Mouse (Mus musculus) A20 (cell line): ENCODE data around the gene Vps41.
A peak's percentile ranks its signal among the peaks of the same experiment; 100 is the strongest.

Experiments used
- DNase-seq: peaks from one replicate; pipeline ENCODE4 v3.0.0-alpha.2; 2011; ENCODE audit warnings: low read depth, low spot score

Vps41 gene

GRCm38 (mm10) chr13:18717185-18717584 is at the start of gene Vps41:
Gene Vps41, plus strand, starts transcription at chr13:18717286.
- DNase-seq, result peak; percentile 86

GRCm38 (mm10) chr13:18698518-18699065 is 18.5 kb upstream of the Vps41 start:
- peak; percentile 44 for DNase-seq

GRCm38 (mm10) chr13:18711685-18712084 is 5.4 kb upstream of the Vps41 start:
- no peak for DNase-seq

GRCm38 (mm10) chr13:18716707-18717106 is 379 bp upstream of the Vps41 start:
- DNase-seq, result no peak

DNA sequence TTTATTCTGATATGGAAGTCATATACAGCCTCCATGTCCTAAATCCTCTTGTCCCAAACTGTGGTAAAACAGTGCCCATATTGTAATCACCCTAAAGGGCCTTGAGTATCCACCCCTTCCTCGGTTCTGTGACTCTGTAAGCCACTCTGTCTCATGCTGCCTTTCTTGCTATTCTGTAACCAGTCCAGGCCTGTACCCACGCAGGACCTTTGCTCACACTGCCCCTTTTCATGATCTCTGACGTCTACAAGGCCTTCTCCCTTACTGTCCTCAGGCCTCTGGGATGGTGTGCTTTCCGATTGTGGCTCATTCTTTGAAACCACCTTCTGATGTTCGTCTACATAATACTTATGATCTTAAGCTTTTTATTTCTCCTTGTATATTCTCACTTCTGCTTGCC is 1.4 kb downstream of the Vps41 start:
- DNase-seq, result no peak

DNA sequence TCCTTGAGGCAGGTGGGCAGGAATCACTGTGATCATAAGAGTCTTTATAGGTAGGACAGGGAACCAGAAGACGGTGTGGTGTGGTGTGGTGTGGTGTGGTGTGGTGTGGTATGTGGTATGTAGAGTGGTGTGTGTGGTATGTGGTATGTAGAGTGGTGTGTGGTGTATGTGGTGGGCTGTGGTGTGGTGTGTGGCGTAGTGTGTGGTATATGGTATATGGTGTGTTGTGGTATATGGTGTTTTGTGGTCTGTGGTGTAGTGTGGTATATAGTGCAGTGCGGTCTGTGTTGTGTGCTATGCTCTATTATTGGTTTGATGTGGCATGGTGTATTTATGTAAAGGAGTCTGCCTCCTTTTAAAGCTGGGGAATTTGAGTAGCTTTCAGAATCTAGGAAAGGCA is 13.6 kb downstream of the Vps41 start:
- DNase-seq, result no peak

DNA sequence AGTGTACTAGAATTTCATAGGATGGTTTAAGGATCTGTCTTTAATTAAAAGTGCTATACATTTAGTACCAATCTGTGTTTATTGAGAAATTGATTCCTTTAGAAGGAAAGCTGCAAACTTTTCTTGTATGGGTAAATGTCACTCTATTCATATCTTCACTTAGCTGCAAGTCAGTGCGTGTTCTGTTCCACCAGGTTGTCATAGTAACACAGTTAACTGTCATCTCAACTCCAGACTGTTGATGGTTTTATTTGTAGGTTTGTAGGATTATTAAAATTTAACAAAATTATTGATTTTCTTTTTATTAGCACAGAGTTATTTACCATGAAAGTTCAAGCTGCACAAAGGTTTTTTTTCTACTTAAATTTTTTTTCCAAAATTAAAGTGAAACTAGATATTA is 19.5 kb downstream of the Vps41 start:
- no peak for DNase-seq

GRCm38 (mm10) chr13:18743575-18744265 is 26.6 kb downstream of the Vps41 start:
- DNase-seq, result no peak

GRCm38 (mm10) chr13:18744266-18744652 is 27.2 kb downstream of the Vps41 start:
- no peak for DNase-seq

DNA sequence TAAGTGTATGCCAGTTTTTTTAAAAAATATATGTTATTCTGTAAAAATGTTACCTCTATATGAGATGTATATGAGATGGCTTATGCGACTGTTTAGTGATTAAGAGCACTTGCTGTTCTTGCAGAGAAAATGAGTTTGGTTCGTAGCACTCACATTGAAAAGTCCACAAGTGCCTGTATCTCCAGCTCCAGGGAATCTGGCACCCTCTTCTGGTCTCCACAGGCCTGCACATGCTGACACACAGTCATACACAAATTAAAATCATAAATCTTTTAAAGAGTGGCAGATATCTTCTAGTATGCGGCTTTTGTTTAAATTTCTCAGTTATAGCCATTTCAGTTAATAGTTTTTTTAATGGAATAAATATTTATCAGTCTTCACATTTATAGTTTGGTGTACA is 40.9 kb downstream of the Vps41 start:
- peak; percentile 22 for DNase-seq

DNA sequence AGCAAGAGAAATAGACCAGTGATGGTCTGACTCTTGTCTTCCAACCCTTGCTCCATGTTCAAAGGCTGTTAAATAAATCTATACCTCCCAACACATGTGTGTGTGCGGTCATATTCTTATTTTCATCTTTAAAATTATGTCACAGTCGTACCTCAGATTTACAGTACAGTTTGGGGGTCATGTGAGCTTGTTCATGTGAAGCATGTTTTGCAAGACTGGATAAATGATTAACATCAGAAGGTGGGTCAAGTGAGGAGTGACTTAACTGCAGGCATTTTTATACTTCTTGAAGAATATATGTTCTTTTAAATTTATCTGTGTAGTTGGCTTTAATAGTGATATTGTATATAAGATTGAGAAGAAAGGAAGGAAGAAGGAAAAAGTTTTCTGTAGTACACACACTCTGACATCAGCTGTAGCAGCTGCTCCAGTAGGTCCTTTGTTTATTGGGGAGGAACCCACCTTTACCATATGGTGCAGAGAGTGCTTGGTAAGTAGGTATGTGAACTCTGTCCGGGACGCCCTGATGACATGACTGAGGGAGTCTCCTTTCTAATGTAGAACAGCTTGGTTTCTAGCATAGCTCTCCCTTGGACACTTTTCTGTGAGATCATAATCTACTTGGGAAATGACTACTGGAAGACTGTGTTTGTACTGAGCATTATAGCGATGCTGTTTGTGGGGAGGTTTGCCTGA is 42.4 kb downstream of the Vps41 start:
- DNase-seq, result no peak

GRCm38 (mm10) chr13:18761452-18761851 is 44.4 kb downstream of the Vps41 start:
- DNase-seq, result no peak

- DNase-seq, result no peak
These were observed 50.8 kb downstream of the Vps41 start for GRCm38 (mm10) chr13:18767893-18768292.

- DNase-seq, result no peak
These were observed 51.4 kb downstream of the Vps41 start for GRCm38 (mm10) chr13:18768495-18768894.

DNA sequence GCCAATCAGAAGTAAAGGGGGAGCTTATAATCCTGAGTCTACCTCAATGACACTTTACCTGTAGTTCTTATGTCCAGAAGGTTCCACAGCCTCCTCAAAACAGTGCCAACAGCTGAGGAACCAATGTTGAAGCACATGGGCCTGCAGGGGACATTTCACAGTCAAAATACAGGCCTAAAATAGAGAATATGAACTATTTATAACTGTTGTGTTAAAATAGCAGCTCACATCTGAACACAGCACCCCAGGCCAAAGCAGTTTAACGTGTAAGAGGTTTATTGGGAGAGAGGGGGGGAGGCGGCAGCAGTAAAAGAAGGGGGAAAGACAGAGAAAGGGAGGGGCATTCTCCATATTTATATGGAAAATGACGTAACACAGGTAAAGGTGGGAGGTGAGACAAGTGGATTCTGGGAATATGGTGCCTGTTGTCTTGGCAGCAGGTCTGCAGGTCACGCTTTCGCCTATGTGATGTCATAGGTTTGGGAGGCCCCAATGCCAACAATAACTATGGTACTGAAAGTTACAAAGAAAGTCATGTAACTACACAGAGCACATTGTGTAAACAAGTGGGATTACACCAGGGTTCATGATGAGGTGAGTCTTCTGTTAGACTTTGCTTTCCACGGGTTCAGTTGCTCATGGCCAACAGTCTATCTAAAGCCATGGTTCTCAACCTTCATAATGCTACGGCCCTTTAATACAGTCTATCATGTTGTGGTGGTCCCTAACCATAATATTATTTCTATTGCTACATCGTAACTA is 56.5 kb downstream of the Vps41 start:
- DNase-seq, result no peak

DNA sequence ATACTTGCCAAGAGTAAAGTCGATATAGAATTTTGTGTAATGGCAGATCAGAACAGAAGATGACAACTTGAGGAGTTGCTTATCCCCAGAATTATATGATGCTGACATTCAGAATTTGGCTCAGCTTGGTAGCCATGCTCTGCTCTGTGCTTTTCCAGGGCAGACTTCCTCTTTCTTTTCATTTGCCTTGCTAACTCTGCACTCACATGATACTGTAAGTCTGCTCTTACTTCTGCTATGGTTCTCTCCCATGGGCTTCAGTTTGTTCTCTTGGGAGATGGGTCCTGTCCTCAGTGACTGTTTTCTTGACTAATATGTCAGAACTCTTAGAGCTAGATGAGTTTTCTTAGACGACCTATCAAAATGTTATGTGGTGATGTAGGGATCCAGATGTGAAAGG is 64.2 kb downstream of the Vps41 start:
- DNase-seq, result peak; percentile 55

DNA sequence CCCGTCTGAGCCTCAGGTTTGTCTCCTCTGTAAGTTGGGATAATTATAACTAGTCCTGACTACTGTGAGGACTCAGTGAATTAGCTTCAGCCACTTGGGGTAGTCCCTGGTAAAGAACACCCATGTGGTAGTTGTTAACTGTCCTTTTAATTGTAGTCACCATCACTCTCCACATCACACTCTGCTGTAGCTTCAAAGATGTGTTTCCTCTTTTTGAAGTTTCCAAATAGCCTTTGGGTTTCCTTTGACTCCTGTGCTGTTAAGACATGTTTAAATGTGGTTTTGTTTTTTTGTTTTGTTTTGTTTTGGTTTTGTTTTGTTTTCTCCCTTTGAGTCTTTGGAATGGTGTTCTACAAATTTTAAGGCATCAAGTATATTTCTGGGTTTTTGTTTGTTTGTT is 68.6 kb downstream of the Vps41 start:
- DNase-seq, result no peak

DNA sequence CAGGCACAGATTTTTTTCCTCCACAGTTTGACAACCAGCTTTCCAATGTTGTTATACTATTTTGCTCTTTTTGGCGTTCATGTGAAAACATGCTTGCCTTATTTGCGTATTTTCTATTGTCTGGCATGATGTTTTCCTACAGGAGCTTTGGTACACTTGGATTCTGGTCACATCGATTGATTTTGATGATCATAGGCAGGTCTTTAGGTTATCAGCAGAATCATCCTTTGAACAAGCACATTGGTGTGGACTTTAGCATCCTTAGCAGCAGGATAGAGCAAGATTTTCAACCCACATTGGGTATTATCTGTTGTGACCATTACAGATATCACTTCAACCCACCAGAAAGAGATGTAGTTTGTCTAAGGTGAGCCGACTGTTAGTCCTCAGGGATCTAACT is 71.0 kb downstream of the Vps41 start:
- no peak for DNase-seq

DNA sequence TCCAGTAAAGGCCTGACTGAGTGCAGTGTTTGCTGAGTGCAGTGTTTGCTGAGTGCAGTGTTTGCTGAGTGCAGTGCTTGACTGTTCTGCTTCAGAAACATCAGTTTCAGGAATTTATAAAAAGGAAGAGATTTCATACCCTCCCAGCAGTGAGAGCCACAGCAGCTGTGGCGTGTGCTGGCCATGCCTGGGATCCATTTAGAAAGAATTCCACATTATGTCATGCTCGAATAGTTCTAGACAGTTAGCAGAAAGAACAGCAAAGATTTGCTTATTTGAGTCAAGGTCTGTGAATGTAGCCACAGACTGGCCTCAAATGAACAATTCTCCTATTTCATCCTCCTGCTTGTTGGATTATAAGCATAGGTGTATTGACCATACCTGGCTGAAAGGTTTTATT is 71.6 kb downstream of the Vps41 start:
- no peak for DNase-seq

DNA sequence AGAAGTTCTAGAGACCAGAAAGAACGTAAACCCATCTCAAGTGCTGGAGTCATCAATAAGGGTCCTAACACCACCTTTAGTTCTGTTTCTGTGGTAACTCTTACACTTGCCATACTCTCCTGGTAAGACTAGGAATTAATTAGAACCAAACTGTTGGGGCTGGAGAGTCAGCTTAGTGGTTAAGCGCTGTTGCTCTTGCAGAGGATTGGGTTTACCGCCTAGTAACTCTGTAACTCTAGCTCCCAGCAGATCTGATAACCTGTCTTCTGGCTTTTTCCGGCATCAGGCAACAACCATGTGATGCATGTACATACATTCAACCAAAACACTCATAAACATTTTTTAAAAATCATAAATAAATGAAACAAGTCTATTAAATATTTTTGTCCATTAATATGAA is 72.6 kb downstream of the Vps41 start:
- no peak for DNase-seq

DNA sequence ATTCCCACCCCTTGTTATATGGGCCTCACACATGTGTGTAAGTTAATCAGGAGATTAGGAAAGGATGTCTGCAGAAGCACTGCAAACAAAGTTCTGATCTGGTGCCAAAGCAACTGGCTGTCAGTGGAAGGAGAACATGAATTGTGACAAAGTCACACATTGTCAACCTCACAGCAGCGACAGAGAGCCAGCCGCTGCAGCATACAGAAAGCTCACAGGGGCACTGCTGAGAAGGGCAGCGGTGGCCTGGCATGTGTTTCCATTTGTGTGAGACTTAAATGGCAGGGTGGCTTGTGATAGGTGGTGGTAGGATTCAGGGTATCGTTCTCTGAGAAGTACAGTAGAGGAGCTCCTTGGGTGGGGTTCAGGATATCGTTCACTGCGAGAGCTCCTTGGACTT is 73.0 kb downstream of the Vps41 start:
- DNase-seq, result no peak

- no peak for DNase-seq
These were observed 74.2 kb downstream of the Vps41 start for GRCm38 (mm10) chr13:18791314-18791713.
